Mouse (Mus musculus): Measurements from ENCODE around the gene St6galnac6. TPM values are rescaled to one million over a fixed set of nuclear protein-coding genes. Genes with fewer than 3 reads are reported as not detected.
A peak's percentile ranks its signal among the peaks of the same experiment; 100 is the strongest.

St6galnac6 gene
- polyA plus RNA-seq, 1 experiment from 2014 or later, result 13.4 TPM

- DNase-seq (ENCODE audit: low spot score), result no peak
- Histone ChIP-seq H3K9ac (replicated peaks; ENCODE audit: low read depth) (no peak overlapping the region), H3K4me1 (ENCODE audit: insufficient read depth, low read depth, low read length) (no peaks in the 10 kb centered on the region), H3K4me2 (replicated peaks; ENCODE audit: low read depth, low read length) (no peak overlapping the region), H3K27ac (ENCODE audit: low read length) (no peak overlapping the region), H3K9me3 (ENCODE audit: low read length) (no peaks in the 10 kb centered on the region), H3K27me3 (replicated peaks; ENCODE audit: insufficient read depth, low read length) (no peaks in the 10 kb centered on the region), H3K4me3 (ENCODE audit: low read depth, low read length) (no peak overlapping the region), H3K36me3 (ENCODE audit: insufficient read depth, low read length) (peaks cover 5% of the 10 kb centered on the region; the same call in 1 of the 2 replicates)
- no peak; the same call in 1 of the 2 replicates for ATAC-seq
- TF ChIP-seq EP300 (IDR thresholded peaks at IDR 0.05) (no peak), CTCF (IDR thresholded peaks at IDR 0.05) (no peak)
- WGBS, result 80% methylated on average over 8 of the region's 8 CpGs
These were observed 65.8 kb downstream of the St6galnac6 start for GRCm38 (mm10) chr2:32665345-32665744.

GRCm38 (mm10) chr2:32665853-32666252 is 66.3 kb downstream of the St6galnac6 start:
- Histone ChIP-seq H3K4me2 (replicated peaks; ENCODE audit: low read depth, low read length) (no peak overlapping the region), H3K27me3 (replicated peaks; ENCODE audit: insufficient read depth, low read length) (no peaks in the 10 kb centered on the region), H3K9ac (replicated peaks; ENCODE audit: low read depth) (no peak overlapping the region), H3K4me3 (ENCODE audit: low read depth, low read length) (no peak overlapping the region), H3K36me3 (ENCODE audit: insufficient read depth, low read length) (peaks cover 5% of the 10 kb centered on the region; the same call in 1 of the 2 replicates), H3K4me1 (ENCODE audit: insufficient read depth, low read depth, low read length) (no peaks in the 10 kb centered on the region), H3K9me3 (ENCODE audit: low read length) (no peaks in the 10 kb centered on the region), H3K27ac (ENCODE audit: low read length) (no peak overlapping the region)
- ATAC-seq (no peak), DNase-seq (ENCODE audit: low spot score) (no peak)
- WGBS, result 67% methylated on average over 6 of the region's 6 CpGs
- TF ChIP-seq CTCF (IDR thresholded peaks at IDR 0.05), result no peak
- TF ChIP-seq EP300 (IDR thresholded peaks at IDR 0.05), result no peak

- Histone ChIP-seq H3K9ac (replicated peaks; ENCODE audit: low read depth) (no peak overlapping the region), H3K9me3 (ENCODE audit: low read length) (no peaks in the 10 kb centered on the region), H3K36me3 (ENCODE audit: insufficient read depth, low read length) (peaks cover 6% of the 10 kb centered on the region; the same call in 1 of the 2 replicates), H3K27me3 (replicated peaks; ENCODE audit: insufficient read depth, low read length) (no peaks in the 10 kb centered on the region), H3K4me2 (replicated peaks; ENCODE audit: low read depth, low read length) (no peak overlapping the region), H3K4me3 (ENCODE audit: low read depth, low read length) (no peak overlapping the region), H3K27ac (ENCODE audit: low read length) (no peak overlapping the region), H3K4me1 (ENCODE audit: insufficient read depth, low read depth, low read length) (no peaks in the 10 kb centered on the region)
- ATAC-seq (peak; percentile 39), DNase-seq (ENCODE audit: low spot score) (no peak)
- 40% methylated on average over 11 of the region's 11 CpGs for WGBS
- TF ChIP-seq EP300 (IDR thresholded peaks at IDR 0.05) (no peak), CTCF (IDR thresholded peaks at IDR 0.05) (no peak)
These were observed 68.3 kb downstream of the St6galnac6 start for GRCm38 (mm10) chr2:32667775-32668174.

- Histone ChIP-seq H3K4me3 (ENCODE audit: low read depth, low read length) (no peak overlapping the region), H3K36me3 (ENCODE audit: insufficient read depth, low read length) (peaks cover 10% of the 10 kb centered on the region; the same call in 1 of the 2 replicates), H3K27ac (ENCODE audit: low read length) (no peak overlapping the region), H3K9ac (replicated peaks; ENCODE audit: low read depth) (no peak overlapping the region), H3K9me3 (ENCODE audit: low read length) (no peaks in the 10 kb centered on the region), H3K27me3 (replicated peaks; ENCODE audit: insufficient read depth, low read length) (no peaks in the 10 kb centered on the region), H3K4me2 (replicated peaks; ENCODE audit: low read depth, low read length) (no peak overlapping the region), H3K4me1 (ENCODE audit: insufficient read depth, low read depth, low read length) (no peaks in the 10 kb centered on the region)
- TF ChIP-seq EP300 (IDR thresholded peaks at IDR 0.05) (no peak), CTCF (IDR thresholded peaks at IDR 0.05) (no peak)
- no peak for ATAC-seq
- 86% methylated on average over 7 of the region's 7 CpGs for WGBS
- DNase-seq (ENCODE audit: low spot score), result no peak
These were observed 68.7 kb downstream of the St6galnac6 start for GRCm38 (mm10) chr2:32668176-32668575.

- peaks cover 12% of the 10 kb centered on the region; the same call in 1 of the 2 replicates for H3K36me3 ChIP-seq (ENCODE audit: insufficient read depth, low read length)
- DNase-seq (ENCODE audit: low spot score) (no peak), ATAC-seq (no peak)
- H3K4me2 ChIP-seq (replicated peaks; ENCODE audit: low read depth, low read length), result no peak overlapping the region
- H3K9ac ChIP-seq (replicated peaks; ENCODE audit: low read depth), result no peak overlapping the region
- H3K4me1 ChIP-seq (ENCODE audit: insufficient read depth, low read depth, low read length), result no peaks in the 10 kb centered on the region
- H3K27ac ChIP-seq (ENCODE audit: low read length), result no peak overlapping the region
- TF ChIP-seq CTCF (IDR thresholded peaks at IDR 0.05), result no peak
- TF ChIP-seq EP300 (IDR thresholded peaks at IDR 0.05), result no peak
- H3K9me3 ChIP-seq (ENCODE audit: low read length), result no peaks in the 10 kb centered on the region
- H3K4me3 ChIP-seq (ENCODE audit: low read depth, low read length), result no peak overlapping the region
- H3K27me3 ChIP-seq (replicated peaks; ENCODE audit: insufficient read depth, low read length), result no peaks in the 10 kb centered on the region
- WGBS, result 78% methylated on average over 3 of the region's 3 CpGs
These were observed 70.4 kb downstream of the St6galnac6 start for GRCm38 (mm10) chr2:32669876-32670275.

MicroRNAs encoded within 50 kb of the gene (microRNA counts, 519-probe panel; counts per million panel counts)
- microRNA mmu-miR-1954, result not detected

Small RNA genes lying within 50 kb of the gene (microRNA-seq; reads per million reads assigned to microRNA genes)
- gene Mir1954, result not detected

Other genes with a start within 250 kb of the St6galnac6 start
- 20.1 and 20.4 TPM in 2 replicates for gene Ciz1, start 247.4 kb upstream of the St6galnac6 start, polyA plus RNA-seq (2015; fragmentation: Nextera tagmentation; extraction: Ambion mirVana)
- gene Dnm1, start 246.4 kb upstream of the St6galnac6 start, polyA plus RNA-seq (2015; fragmentation: Nextera tagmentation; extraction: Ambion mirVana), result 5.0 and 5.1 TPM in 2 replicates
- gene 1110008P14Rik, start 217.8 kb upstream of the St6galnac6 start, polyA plus RNA-seq (2015; fragmentation: Nextera tagmentation; extraction: Ambion mirVana), result 73.4 and 78.1 TPM in 2 replicates
- 223 and 355 TPM in 2 replicates for gene Lcn2, start 211.5 kb upstream of the St6galnac6 start, polyA plus RNA-seq (2015; fragmentation: Nextera tagmentation; extraction: Ambion mirVana)
- 21.8 and 22.9 TPM in 2 replicates for gene Ptges2, start 203.8 kb upstream of the St6galnac6 start, polyA plus RNA-seq (2015; fragmentation: Nextera tagmentation; extraction: Ambion mirVana)
- 4.1 and 4.6 TPM in 2 replicates for gene Naif1, start 149.3 kb upstream of the St6galnac6 start, polyA plus RNA-seq (2015; fragmentation: Nextera tagmentation; extraction: Ambion mirVana)
- gene Slc25a25, start 148.3 kb upstream of the St6galnac6 start, polyA plus RNA-seq (2015; fragmentation: Nextera tagmentation; extraction: Ambion mirVana), result 16.7 and 21.5 TPM in 2 replicates
- 8.0 and 8.4 TPM in 2 replicates for gene Fam102a, start 64.4 kb upstream of the St6galnac6 start, polyA plus RNA-seq (2015; fragmentation: Nextera tagmentation; extraction: Ambion mirVana)
- 103 and 112 TPM in 2 replicates for gene Dpm2, start 28.9 kb upstream of the St6galnac6 start, polyA plus RNA-seq (2015; fragmentation: Nextera tagmentation; extraction: Ambion mirVana)
- not detected in 2 replicates for gene Pip5kl1, start 24.9 kb upstream of the St6galnac6 start, polyA plus RNA-seq (2015; fragmentation: Nextera tagmentation; extraction: Ambion mirVana)
- not detected in 2 replicates for gene 9430097D07Rik, start 24.0 kb upstream of the St6galnac6 start, polyA plus RNA-seq (2015; fragmentation: Nextera tagmentation; extraction: Ambion mirVana)
- gene St6galnac4, start 12.6 kb upstream of the St6galnac6 start, polyA plus RNA-seq (2015; fragmentation: Nextera tagmentation; extraction: Ambion mirVana), result 32.0 and 38.9 TPM in 2 replicates
- gene Ak1, start 22.0 kb downstream of the St6galnac6 start, polyA plus RNA-seq (2015; fragmentation: Nextera tagmentation; extraction: Ambion mirVana), result 31.7 and 36.3 TPM in 2 replicates
- 118 and 130 TPM in 2 replicates for gene Eng, start 46.9 kb downstream of the St6galnac6 start, polyA plus RNA-seq (2015; fragmentation: Nextera tagmentation; extraction: Ambion mirVana)
- gene Fpgs, start 104.4 kb downstream of the St6galnac6 start, polyA plus RNA-seq (2015; fragmentation: Nextera tagmentation; extraction: Ambion mirVana), result 12.6 and 15.6 TPM in 2 replicates
- 62.8 and 68.7 TPM in 2 replicates for gene Cdk9, start 113.4 kb downstream of the St6galnac6 start, polyA plus RNA-seq (2015; fragmentation: Nextera tagmentation; extraction: Ambion mirVana)
- gene Sh2d3c, start 121.3 kb downstream of the St6galnac6 start, polyA plus RNA-seq (2015; fragmentation: Nextera tagmentation; extraction: Ambion mirVana), result 51.8 and 53.5 TPM in 2 replicates
- 0.30 TPM in 2 replicates for gene 6330409D20Rik, start 141.3 kb downstream of the St6galnac6 start, polyA plus RNA-seq (2015; fragmentation: Nextera tagmentation; extraction: Ambion mirVana)
- gene Tor2a, start 157.5 kb downstream of the St6galnac6 start, polyA plus RNA-seq (2015; fragmentation: Nextera tagmentation; extraction: Ambion mirVana), result 60.9 and 63.5 TPM in 2 replicates
- gene Ttc16, start 175.9 kb downstream of the St6galnac6 start, polyA plus RNA-seq (2015; fragmentation: Nextera tagmentation; extraction: Ambion mirVana), result 1.8 and 2.4 TPM in 2 replicates
- 2.9 and 3.3 TPM in 2 replicates for gene Ptrh1, start 176.1 kb downstream of the St6galnac6 start, polyA plus RNA-seq (2015; fragmentation: Nextera tagmentation; extraction: Ambion mirVana)
- 2.2 and 5.2 TPM in 2 replicates for gene Cfap157, start 184.7 kb downstream of the St6galnac6 start, polyA plus RNA-seq (2015; fragmentation: Nextera tagmentation; extraction: Ambion mirVana)
- gene Stxbp1, start 247.5 kb downstream of the St6galnac6 start, polyA plus RNA-seq (2015; fragmentation: Nextera tagmentation; extraction: Ambion mirVana), result 22.2 and 22.4 TPM in 2 replicates

All from lung, postnatal 0 days (tissue).